Mouse (Mus musculus): ENCODE measurements around the gene Ubl5. TPM values are rescaled to one million over a fixed set of nuclear protein-coding genes. Genes with fewer than 3 reads are reported as not detected.

Gene Ubl5
- polyA plus RNA-seq, 1 experiment from 2014 or later, result 370 TPM

GRCm38 (mm10) chr9:20638552-20638951 is 4.1 kb upstream of the Ubl5 start:
- Histone ChIP-seq H3K27ac (no peak overlapping the region), H3K4me3 (no peak overlapping the region), H3K9me3 (no peaks in the 10 kb centered on the region), H3K36me3 (peaks cover 29% of the 10 kb centered on the region), H3K27me3 (no peaks in the 10 kb centered on the region), H3K9ac (no peak overlapping the region), H3K4me1 (peaks cover 18% of the 10 kb centered on the region), H3K4me2 (no peak overlapping the region)
- ATAC-seq (ENCODE audit: insufficient number of reproducible peaks, low FRiP score, low TSS enrichment, low read depth), result no peak
- WGBS, result 94% methylated on average over 19 of the region's 19 CpGs

GRCm38 (mm10) chr9:20639486-20639885 is 3.2 kb upstream of the Ubl5 start:
- Histone ChIP-seq H3K27me3 (no peaks in the 10 kb centered on the region), H3K9ac (no peak overlapping the region), H3K4me3 (no peak overlapping the region), H3K36me3 (peaks cover 29% of the 10 kb centered on the region), H3K9me3 (no peaks in the 10 kb centered on the region), H3K27ac (no peak overlapping the region), H3K4me1 (peaks cover 24% of the 10 kb centered on the region), H3K4me2 (no peak overlapping the region)
- WGBS, result 90% methylated on average over 4 of the region's 4 CpGs
- no peak for ATAC-seq (ENCODE audit: insufficient number of reproducible peaks, low FRiP score, low TSS enrichment, low read depth)

- H3K4me2 ChIP-seq, result peak overlapping the region; percentile 94
- H3K9me3 ChIP-seq, result no peaks in the 10 kb centered on the region
- peaks cover 33% of the 10 kb centered on the region for H3K4me1 ChIP-seq
- H3K36me3 ChIP-seq, result peaks cover 28% of the 10 kb centered on the region
- H3K4me3 ChIP-seq, result peak overlapping the region; percentile 84
- ATAC-seq (ENCODE audit: insufficient number of reproducible peaks, low FRiP score, low TSS enrichment, low read depth), result no peak
- no peak overlapping the region; the same call in 1 of the 2 replicates for H3K27ac ChIP-seq
- no peaks in the 10 kb centered on the region for H3K27me3 ChIP-seq
- H3K9ac ChIP-seq, result peak overlapping the region; percentile 81
- 13% methylated on average over 6 of the region's 6 CpGs for WGBS
Observed at GRCm38 (mm10) chr9:20641501-20641900, 1.2 kb upstream of the Ubl5 start.

GRCm38 (mm10) chr9:20642896-20643466 is 303 bp downstream of the Ubl5 start:
- Histone ChIP-seq H3K36me3 (peaks cover 38% of the 10 kb centered on the region), H3K27ac (peak overlapping the region; percentile 95), H3K4me1 (peaks cover 33% of the 10 kb centered on the region), H3K4me2 (peak overlapping the region; percentile 94), H3K4me3 (peak overlapping the region; percentile 84), H3K9me3 (no peaks in the 10 kb centered on the region), H3K9ac (peak overlapping the region; percentile 81), H3K27me3 (no peaks in the 10 kb centered on the region)
- WGBS, result under 1% methylated on average over 30 of the region's 30 CpGs
- peak; percentile 72 for ATAC-seq (ENCODE audit: insufficient number of reproducible peaks, low FRiP score, low TSS enrichment, low read depth)

- H3K36me3 ChIP-seq, result peaks cover 38% of the 10 kb centered on the region
- no peaks in the 10 kb centered on the region for H3K27me3 ChIP-seq
- H3K9ac ChIP-seq, result peak overlapping the region; percentile 81
- peak overlapping the region; percentile 94 for H3K4me2 ChIP-seq
- peak overlapping the region; percentile 84 for H3K4me3 ChIP-seq
- peak overlapping the region; percentile 95 for H3K27ac ChIP-seq
- H3K9me3 ChIP-seq, result no peaks in the 10 kb centered on the region
- ATAC-seq (ENCODE audit: insufficient number of reproducible peaks, low FRiP score, low TSS enrichment, low read depth), result no peak
- 6% methylated on average over 13 of the region's 13 CpGs for WGBS
- peaks cover 33% of the 10 kb centered on the region for H3K4me1 ChIP-seq
Observed at GRCm38 (mm10) chr9:20643781-20644180, 1.1 kb downstream of the Ubl5 start.

- Histone ChIP-seq H3K9me3 (no peaks in the 10 kb centered on the region), H3K36me3 (peaks cover 34% of the 10 kb centered on the region), H3K27me3 (no peaks in the 10 kb centered on the region), H3K4me3 (peak within 1 kb of the TSS; percentile 84), H3K27ac (peak within 1 kb of the TSS; percentile 95), H3K4me1 (peaks cover 33% of the 10 kb centered on the region), H3K4me2 (peak within 1 kb of the TSS; percentile 94), H3K9ac (peak within 1 kb of the TSS; percentile 81)
- no peak for ATAC-seq (ENCODE audit: insufficient number of reproducible peaks, low FRiP score, low TSS enrichment, low read depth)
- WGBS, result under 1% methylated on average over 43 of the region's 43 CpGs
Observed at GRCm38 (mm10) chr9:20644360-20645081, 1.8 kb downstream of the Ubl5 start, which contains the start of gene Fbxl12. TSS of gene Fbxl12 (minus strand) at chr9:20644767.

- 4% methylated on average over 17 of the region's 17 CpGs for WGBS
- Histone ChIP-seq H3K9me3 (no peaks in the 10 kb centered on the region), H3K36me3 (peaks cover 31% of the 10 kb centered on the region), H3K4me1 (peaks cover 33% of the 10 kb centered on the region), H3K9ac (peak overlapping the region; percentile 81), H3K4me2 (peak overlapping the region; percentile 94), H3K27ac (peak overlapping the region; percentile 95), H3K27me3 (no peaks in the 10 kb centered on the region), H3K4me3 (peak overlapping the region; percentile 84)
- no peak for ATAC-seq (ENCODE audit: insufficient number of reproducible peaks, low FRiP score, low TSS enrichment, low read depth)
Observed at GRCm38 (mm10) chr9:20645121-20645520, 2.4 kb downstream of the Ubl5 start.

- peak within 1 kb of the TSS; percentile 88 for H3K9ac ChIP-seq
- H3K36me3 ChIP-seq, result peaks cover 53% of the 10 kb centered on the region
Observed at GRCm38 (mm10) chr9:20651602-20652259, 9.1 kb downstream of the Ubl5 start, which contains the start of gene Pin1. TSS of gene Pin1 (plus strand) at chr9:20652095.

GRCm38 (mm10) chr9:20652260-20652658 is 9.6 kb downstream of the Ubl5 start:
- peaks cover 53% of the 10 kb centered on the region for H3K36me3 ChIP-seq
- no peak for ATAC-seq (ENCODE audit: insufficient number of reproducible peaks, low FRiP score, low TSS enrichment, low read depth)
- H3K27me3 ChIP-seq, result no peaks in the 10 kb centered on the region
- H3K9ac ChIP-seq, result peak overlapping the region; percentile 88
- peak overlapping the region; percentile 55 for H3K4me2 ChIP-seq
- no peaks in the 10 kb centered on the region for H3K9me3 ChIP-seq
- peaks cover 29% of the 10 kb centered on the region for H3K4me1 ChIP-seq
- peak overlapping the region; percentile 97 for H3K4me3 ChIP-seq
- WGBS, result under 1% methylated on average over 25 of the region's 25 CpGs
- H3K27ac ChIP-seq, result peak overlapping the region; percentile 54; the same call in 1 of the 2 replicates

More at GRCm38 (mm10) chr9:20651602-20652259, 9.1 kb downstream of the Ubl5 start, which contains the start of gene Pin1:
- peak within 1 kb of the TSS; percentile 54 for H3K27ac ChIP-seq
- H3K9me3 ChIP-seq, result no peaks in the 10 kb centered on the region
- ATAC-seq (ENCODE audit: insufficient number of reproducible peaks, low FRiP score, low TSS enrichment, low read depth), result peak; percentile 100
- peaks cover 29% of the 10 kb centered on the region for H3K4me1 ChIP-seq
- H3K4me2 ChIP-seq, result peak within 1 kb of the TSS; percentile 70
- peak within 1 kb of the TSS; percentile 97 for H3K4me3 ChIP-seq
- no peaks in the 10 kb centered on the region for H3K27me3 ChIP-seq
- under 1% methylated on average over 45 of the region's 45 CpGs for WGBS

- 85% methylated on average over 3 of the region's 3 CpGs for WGBS
- ATAC-seq (ENCODE audit: insufficient number of reproducible peaks, low FRiP score, low TSS enrichment, low read depth), result no peak
Observed at GRCm38 (mm10) chr9:20653859-20654258, 11.2 kb downstream of the Ubl5 start.

GRCm38 (mm10) chr9:20657546-20657945 is 14.9 kb downstream of the Ubl5 start:
- Histone ChIP-seq H3K27ac (no peak overlapping the region), H3K4me2 (no peak overlapping the region), H3K4me3 (no peak overlapping the region), H3K27me3 (no peaks in the 10 kb centered on the region), H3K9ac (no peak overlapping the region), H3K4me1 (peaks cover 22% of the 10 kb centered on the region), H3K36me3 (peaks cover 86% of the 10 kb centered on the region), H3K9me3 (no peaks in the 10 kb centered on the region)
- WGBS, result 90% methylated on average over 3 of the region's 3 CpGs
- ATAC-seq (ENCODE audit: insufficient number of reproducible peaks, low FRiP score, low TSS enrichment, low read depth), result no peak

More at GRCm38 (mm10) chr9:20653859-20654258, 11.2 kb downstream of the Ubl5 start:
- Histone ChIP-seq H3K36me3 (peaks cover 53% of the 10 kb centered on the region), H3K4me3 (no peak overlapping the region), H3K27ac (no peak overlapping the region), H3K4me2 (no peak overlapping the region), H3K9me3 (no peaks in the 10 kb centered on the region), H3K9ac (no peak overlapping the region), H3K27me3 (no peaks in the 10 kb centered on the region), H3K4me1 (peaks cover 29% of the 10 kb centered on the region)

All from limb, embryonic 15.5 days (tissue).